Mouse (Mus musculus) liver, adult 2 months (tissue): ENCODE results near the gene Mlycd.

ENCODE experiments used
- CTCF ChIP-seq: fragments of 200-500 bp; IDR thresholded peaks from 2 replicates; pipeline ENCODE4 v1.5.1; 2011; ENCODE audit warnings: low read depth, low read length, control low read depth
- POLR2A ChIP-seq: fragments of 200-500 bp; IDR thresholded peaks from 2 replicates; pipeline ENCODE4 v1.6.1; 2011; ENCODE audit warnings: low read length, control low read depth; ENCODE audit not compliant: insufficient read depth; ENCODE audit errors: extremely low read depth

GRCm38 (mm10) chr8:119423631-119424141 is 29.0 kb downstream of the Mlycd start:
- TF ChIP-seq CTCF, result no peak
- no peak for TF ChIP-seq POLR2A
